Mouse (Mus musculus) layer of hippocampus, adult 11-12 months (tissue): ENCODE measurements at regions not wholly inside any gene's neighbourhood (a gene's known extent, or its start where the extent isn't known, plus 50 kb on each side); places are given as distances from the start of the nearest gene placed in this dataset.
"Not testable (repeated sequence)": the region's sequence is repeated elsewhere in the genome, so short reads cannot be mapped to it uniquely, and the experiment has no call there.

Experiments used
- DNase-seq: peaks from one replicate; pipeline ENCODE4 v3.0.0; 2022; ENCODE audit warnings: low spot score

DNA sequence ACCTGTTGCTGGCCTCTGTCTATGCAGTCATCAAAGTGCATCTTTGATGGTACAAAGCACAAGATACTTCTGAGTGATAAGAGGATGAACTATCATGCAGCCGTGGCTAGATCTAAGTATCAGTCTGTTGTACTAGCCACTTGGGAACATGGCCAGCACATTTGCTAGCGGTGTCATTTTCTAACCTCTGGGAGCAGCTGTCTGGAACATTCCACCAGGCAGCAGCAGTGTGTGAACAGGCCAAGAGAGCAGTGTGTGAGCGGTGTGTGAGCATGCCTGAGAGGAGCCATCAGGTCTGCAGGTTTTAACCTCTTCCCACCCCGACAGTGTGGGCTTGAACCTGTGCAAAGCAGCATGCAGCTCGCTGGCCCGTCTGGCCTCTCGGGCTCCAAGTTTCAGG is 248.3 kb downstream of the Gadd45g start:
- no peak for DNase-seq

DNA sequence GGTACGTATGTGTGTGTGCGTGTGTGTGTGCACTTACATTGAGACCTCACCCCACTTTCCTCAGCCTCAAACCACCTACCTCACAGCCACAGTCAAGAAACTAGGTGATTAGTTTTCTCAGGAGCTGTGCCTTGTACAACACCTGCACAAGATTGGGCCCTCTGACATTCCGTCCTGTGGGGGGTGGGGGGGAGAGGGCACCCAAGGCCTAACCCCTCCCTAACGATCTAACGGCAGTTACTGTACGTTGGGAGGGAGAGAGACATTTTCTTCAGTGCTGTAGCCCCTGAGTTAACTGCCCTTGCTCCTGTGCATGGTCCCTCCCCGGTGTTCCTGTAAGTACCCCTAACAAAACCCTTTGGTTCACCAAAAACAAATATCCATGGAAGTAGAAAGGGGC is 250.0 kb downstream of the Gadd45g start:
- no peak for DNase-seq

- no peak for DNase-seq
Observed at GRCm38 (mm10) chr13:52105989-52106642, 259.6 kb downstream of the Gadd45g start.

GRCm38 (mm10) chr13:52108349-52108921 is 262.0 kb downstream of the Gadd45g start:
- no peak for DNase-seq

- no peak for DNase-seq
Observed at GRCm38 (mm10) chr13:52109039-52109759, 262.7 kb downstream of the Gadd45g start.

- DNase-seq = no peak
Observed at GRCm38 (mm10) chr13:52110750-52111149, 264.3 kb downstream of the Gadd45g start.

DNA sequence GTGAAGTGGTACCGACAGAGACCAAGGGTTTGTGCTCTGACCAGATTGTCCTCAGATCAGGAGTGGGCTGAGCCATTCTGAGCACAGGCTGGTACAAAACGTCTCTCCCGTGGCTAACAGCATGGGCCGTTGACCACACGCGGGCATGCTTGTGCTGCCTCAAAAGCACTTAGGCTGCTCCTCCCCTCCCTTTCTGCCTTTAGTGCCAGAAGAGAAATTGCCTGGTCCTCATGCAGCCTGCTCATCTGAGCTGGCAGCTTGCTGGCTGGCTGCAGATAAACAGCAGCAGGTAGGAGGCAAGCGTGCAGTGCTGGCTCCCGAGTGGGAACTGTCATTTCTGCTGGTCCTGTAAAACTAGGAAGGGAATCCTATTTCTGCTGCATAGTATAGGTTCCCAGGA is 267.1 kb downstream of the Gadd45g start:
- DNase-seq = peak; percentile 35

DNA sequence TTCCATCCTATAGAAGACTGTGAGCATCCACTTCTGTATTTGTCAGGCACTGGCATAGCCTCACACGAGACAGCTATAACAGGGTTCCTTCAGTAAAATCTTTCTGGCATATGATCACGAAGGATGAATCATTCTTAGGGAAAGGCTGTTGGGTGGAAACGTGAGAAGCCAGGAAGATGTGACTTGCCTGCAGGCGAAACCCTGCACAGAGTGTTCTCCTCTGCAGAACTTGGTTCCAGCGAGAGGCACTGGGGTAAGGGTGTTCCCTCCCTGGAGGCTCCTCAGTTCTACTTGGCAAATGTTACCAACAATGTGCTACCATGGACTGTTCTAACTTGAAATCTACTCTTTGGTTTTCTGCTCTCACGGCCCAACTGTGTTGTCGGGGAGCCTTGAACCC is 268.0 kb downstream of the Gadd45g start:
- DNase-seq = no peak

GRCm38 (mm10) chr13:52114962-52115361 is 268.5 kb downstream of the Gadd45g start:
- DNase-seq = no peak

DNA sequence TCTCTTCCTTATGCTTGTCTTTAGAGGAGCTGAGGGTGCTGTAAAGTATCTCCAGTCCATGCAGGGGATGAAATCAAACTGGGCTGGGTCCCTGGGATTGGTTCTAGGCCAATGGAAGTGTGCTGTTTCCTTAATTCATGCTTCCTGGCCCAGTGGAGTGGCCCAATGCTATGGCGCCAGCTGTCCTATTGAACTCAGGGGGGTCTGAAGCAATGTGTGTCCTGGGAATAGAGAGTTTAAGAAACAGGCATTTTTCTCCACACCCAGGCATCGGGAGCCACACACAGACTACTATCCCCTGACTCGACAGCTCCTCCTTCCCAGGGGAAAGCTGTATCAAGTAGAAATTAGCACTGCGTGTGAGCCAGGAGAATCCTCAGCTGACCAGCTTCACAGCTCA is 269.8 kb downstream of the Gadd45g start:
- DNase-seq = no peak

- DNase-seq = no peak
Observed at GRCm38 (mm10) chr13:52116756-52117155, 270.3 kb downstream of the Gadd45g start.

DNA sequence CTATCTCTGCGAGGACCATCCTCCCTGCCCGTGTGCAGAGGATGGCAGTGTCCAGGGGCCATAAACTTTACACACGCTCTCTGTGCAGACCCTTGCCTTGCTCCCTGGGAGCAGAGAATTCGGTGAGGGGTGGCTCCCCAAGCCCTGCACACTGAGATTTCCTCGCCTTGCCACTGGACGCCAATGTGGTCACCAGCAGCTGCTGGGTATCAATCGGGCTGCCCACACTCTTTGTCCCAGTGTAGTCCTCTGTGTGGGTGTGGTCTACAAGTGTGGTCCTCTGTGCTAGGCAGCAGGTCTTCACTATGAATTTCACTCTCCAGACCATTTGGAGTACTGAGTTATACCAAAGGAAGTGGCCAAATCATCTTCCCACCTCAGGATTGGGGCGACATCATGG is 274.3 kb downstream of the Gadd45g start:
- no peak for DNase-seq

- DNase-seq = peak; percentile 19
Observed at GRCm38 (mm10) chr13:52125037-52125436, 278.6 kb downstream of the Gadd45g start.

DNA sequence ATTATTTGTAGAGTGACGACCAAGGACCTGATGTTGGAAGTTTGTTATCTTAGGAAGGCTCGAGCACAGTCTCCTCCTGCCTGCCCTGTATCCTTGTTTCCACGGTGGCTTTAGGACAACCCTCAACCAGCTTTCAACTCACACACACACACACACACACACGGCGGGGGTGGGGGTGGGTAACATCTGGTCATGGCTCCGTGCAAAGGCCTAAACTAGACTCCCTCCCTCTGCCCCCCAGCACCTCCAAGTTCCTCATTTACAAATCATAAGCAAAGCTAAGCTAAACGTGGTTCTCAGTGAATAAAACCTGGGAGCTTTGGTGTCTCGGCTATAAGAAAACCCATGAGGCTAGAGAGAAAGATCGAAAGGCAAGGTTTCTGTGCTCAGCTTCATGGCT is 281.3 kb downstream of the Gadd45g start:
- DNase-seq = no peak

DNA sequence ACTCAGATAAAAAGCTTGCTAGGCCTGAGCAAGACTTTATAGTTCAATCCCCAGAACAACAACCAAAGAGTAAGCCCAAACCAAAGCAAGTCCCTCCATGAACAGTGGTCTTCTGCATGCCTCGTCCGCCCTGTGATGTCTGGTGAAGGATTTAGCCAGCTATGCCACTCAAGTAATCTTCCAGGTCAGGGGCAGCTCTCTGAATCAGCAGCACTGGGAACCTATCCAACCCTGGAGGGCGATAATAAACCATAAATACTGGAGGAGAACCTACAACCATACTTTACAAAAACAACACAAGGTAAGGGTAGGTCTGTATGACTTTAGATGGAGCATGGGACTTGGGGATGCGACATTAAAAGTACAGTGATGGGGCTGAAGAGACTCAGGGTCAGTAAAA is 283.0 kb downstream of the Gadd45g start:
- no peak for DNase-seq

GRCm38 (mm10) chr13:52133202-52133601 is 286.7 kb downstream of the Gadd45g start:
- no peak for DNase-seq

- no peak for DNase-seq
Observed at GRCm38 (mm10) chr13:52138331-52138945, 292.0 kb downstream of the Gadd45g start.

DNA sequence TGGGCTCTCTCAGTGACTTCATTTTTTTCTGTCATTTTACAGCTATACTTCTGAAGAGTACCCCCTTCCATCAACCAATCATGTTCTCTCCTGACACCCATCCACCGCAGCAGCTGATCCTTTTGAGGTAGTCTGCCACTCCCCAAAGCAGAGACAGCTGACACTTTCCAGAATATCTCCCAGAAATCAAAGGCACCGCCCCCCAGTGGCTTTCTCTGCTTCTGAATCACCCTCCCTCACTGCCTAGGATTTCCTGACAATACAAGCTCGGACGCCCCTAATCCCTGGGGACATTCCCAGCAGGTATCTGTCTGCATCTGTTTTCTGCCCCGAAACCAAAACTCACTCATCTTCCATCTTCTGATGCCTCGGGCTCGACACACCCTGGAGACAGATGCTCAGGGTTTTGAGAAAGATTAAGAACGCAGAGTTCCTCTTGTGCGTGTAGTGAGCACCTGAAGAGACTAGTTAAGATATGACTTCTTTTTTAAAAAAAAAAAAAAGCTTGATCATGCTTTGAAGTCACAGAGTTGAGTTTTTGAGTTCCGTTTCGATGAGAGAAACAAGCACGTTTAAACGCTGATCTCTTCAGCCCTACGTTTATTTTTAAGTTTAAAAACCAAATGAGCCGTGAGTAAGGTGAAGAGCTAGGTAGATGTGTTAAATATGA is 292.8 kb downstream of the Gadd45g start:
- DNase-seq = no peak

GRCm38 (mm10) chr13:52140221-52140620 is 293.7 kb downstream of the Gadd45g start:
- no peak for DNase-seq

DNA sequence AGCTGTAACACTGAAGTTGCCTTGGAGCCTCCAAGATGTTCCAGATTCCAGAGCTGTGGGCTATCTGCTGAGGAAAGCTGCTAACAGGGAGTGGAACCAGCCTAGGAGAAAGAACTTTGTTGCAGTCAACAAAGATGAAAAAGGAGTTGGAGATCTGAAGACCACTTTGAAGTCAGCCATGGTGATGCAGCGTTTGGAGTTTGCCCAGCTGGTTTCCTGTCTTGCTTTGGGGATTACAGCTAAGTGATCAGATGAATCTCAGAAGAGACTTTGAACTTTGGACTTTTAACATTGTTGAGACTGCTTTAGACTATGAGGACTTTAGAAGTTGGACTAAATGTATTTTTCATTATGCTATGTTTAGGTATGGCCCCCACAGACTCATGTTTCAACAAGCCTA is 297.6 kb downstream of the Gadd45g start:
- DNase-seq = not testable (repeated sequence)

DNA sequence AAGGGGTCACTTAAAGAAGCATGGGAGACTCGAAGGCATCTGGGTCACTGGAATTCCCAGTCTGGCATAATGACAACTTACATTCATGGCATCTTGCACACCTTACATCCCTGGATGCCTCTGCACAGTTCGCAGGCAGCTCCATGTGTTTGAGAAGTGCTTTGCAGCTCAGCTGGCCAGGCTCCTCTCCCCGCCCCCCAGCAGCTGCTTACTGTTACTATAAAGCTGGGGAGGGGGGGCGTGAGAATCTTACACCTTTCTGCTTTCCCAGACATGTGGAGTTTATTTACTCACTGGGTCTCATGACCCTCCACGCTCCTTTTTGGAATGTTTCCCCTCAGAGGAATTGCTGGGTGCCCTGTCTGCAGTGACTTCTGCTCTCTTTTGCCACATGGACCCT is 299.4 kb downstream of the Gadd45g start:
- no peak for DNase-seq

- no peak for DNase-seq
Observed at GRCm38 (mm10) chr13:52150281-52150680, 303.8 kb downstream of the Gadd45g start.
